Mouse (Mus musculus) embryo, embryonic 9.5 days (tissue): ENCODE data around the gene Gm11034.

Experiments
- DNase-seq: peaks from one replicate; pipeline ENCODE4 v3.0.0-alpha.2; 2017; ENCODE audit errors: extremely low spot score

Gene Gm11034

GRCm38 (mm10) chr8:72211846-72212245 lies 1.6 kb downstream of the Gm11034 start:
- DNase-seq = no peak

- no peak for DNase-seq
Measured at GRCm38 (mm10) chr8:72210710-72211109, 2.7 kb downstream of the Gm11034 start.

- DNase-seq = no peak
Measured at GRCm38 (mm10) chr8:72210222-72210621, 3.2 kb downstream of the Gm11034 start.

- no peak for DNase-seq
Measured at GRCm38 (mm10) chr8:72208582-72208981, 4.9 kb downstream of the Gm11034 start.

DNA sequence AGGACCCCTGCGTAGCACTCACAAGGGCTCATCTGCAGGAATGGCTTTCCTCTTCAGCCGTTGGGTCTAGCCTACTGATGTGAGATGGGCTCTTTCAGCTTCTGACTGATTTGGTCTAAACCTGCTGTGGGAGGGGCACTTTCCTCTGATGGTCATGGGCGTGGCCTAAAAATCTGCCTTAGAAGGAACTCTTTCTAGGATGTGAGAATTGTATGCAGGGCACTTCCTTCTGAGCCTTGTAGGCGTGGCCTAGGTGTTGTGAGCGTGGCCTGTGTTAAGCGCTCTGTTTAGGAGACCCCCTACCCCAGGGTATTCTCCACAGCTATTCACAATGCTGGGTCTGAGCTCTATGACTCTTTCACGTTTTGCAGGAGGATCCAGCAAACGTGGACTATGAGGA lies 15.4 kb downstream of the Gm11034 start:
- no peak for DNase-seq

DNA sequence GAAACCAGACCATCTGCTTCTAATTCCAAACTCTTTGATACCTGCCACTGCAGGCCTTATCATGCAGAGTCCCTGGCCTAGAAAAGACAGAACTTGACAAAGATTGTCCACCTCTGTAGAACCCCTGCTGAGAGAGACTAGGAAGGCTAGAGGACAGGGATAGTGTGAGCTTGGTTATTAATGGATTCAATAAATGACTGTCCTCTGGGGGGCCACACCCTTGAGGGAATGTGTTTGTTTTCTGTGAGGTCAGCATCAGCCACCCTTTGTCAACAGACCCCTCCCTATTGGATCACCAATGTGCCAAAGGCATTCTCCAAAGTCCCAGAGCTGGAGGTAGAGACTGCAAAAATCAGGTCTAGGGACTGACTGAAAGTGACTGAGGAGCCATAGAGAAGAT lies 21.4 kb downstream of the Gm11034 start:
- no peak for DNase-seq

- DNase-seq = no peak
Measured at GRCm38 (mm10) chr8:72190215-72190539, 23.3 kb downstream of the Gm11034 start.

GRCm38 (mm10) chr8:72189417-72190214 lies 23.8 kb downstream of the Gm11034 start, which contains the start of gene Hsh2d:
TSS of gene Hsh2d (plus strand) at chr8:72189638.
- DNase-seq = no peak

DNA sequence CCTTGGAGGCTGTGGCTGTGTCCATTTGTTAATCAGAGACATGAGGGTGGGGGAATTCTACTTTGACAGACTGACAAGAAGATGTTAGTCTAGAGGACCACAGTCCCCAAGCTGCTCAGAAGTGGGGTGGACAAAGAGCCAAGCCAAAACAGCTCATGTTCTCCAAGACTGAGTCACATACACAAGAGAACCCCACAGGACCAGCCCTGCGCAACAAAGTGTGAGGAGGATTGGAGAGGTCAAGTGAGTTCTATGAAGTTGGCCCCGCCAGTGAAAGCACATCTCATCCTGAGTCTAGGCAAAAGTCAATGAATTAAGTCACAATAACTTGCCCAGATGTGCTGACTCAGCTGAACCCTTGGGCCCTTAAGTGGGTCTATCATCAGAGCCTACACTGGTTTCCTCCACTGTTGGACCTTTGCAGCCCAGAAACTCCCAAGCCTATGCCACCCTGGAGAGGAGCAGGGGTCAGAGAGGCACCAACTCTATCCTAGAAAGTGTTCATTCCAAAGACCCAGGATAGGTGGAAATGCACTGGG lies 25.6 kb downstream of the Gm11034 start:
- DNase-seq = no peak

DNA sequence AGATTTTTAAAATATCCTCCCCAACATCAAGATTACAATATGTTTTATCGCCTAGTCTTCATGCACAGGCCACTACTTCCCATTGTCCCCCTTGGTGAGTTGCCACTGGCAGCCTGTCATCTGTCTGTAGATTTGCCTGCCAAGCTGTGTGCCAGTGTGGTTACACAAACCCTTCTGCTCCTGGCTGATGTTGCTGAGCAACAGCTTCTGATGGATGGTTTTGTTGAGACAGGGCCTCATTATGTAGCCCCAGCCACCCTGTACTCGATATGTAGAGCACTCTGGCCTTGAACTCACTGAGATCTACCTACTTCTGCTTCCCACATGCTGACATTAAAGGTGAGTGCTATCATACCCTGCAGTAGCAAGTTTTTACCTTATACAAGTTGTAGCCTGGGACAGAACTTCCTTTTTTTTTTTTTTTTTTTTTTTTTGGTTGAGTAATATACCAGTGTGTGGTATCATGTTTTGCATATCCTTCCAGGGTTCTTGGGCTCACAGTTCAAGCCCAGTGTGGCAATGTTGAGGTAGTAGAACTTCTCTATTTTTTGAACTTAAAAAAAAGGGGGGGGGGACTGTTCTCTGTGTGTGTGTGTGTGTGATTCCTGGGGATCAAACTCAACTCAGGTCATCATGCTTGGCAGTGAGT lies 29.8 kb downstream of the Gm11034 start:
- no peak for DNase-seq

- DNase-seq = peak; percentile 67
Measured at GRCm38 (mm10) chr8:72177346-72177925, 36.0 kb downstream of the Gm11034 start.

GRCm38 (mm10) chr8:72169681-72170249 lies 43.7 kb downstream of the Gm11034 start:
- no peak for DNase-seq

- DNase-seq = no peak
Measured at GRCm38 (mm10) chr8:72169098-72169668, 44.3 kb downstream of the Gm11034 start.
